Mouse (Mus musculus) gastrocnemius, adult 8-10 months (tissue): Measurements from ENCODE around the gene Ppp2ca. TPM values are rescaled to one million over a fixed set of nuclear protein-coding genes. Genes with fewer than 3 reads are reported as not detected.

Experiments
- DNase-seq, 2 experiments: peaks; one replicate each; pipeline ENCODE4 v3.0.0; 2022; ENCODE audit warnings: low spot score in 2 of 2
- total RNA-seq, 4 experiments: library from RNA; stranded (reverse); gene quantifications; 2 replicates each; pipeline ENCODE4 v1.2.4; 2022

The Ppp2ca gene
- 10 to 100 TPM; 38.1 to 44.0 (median 41.0) TPM for total RNA-seq

DNA sequence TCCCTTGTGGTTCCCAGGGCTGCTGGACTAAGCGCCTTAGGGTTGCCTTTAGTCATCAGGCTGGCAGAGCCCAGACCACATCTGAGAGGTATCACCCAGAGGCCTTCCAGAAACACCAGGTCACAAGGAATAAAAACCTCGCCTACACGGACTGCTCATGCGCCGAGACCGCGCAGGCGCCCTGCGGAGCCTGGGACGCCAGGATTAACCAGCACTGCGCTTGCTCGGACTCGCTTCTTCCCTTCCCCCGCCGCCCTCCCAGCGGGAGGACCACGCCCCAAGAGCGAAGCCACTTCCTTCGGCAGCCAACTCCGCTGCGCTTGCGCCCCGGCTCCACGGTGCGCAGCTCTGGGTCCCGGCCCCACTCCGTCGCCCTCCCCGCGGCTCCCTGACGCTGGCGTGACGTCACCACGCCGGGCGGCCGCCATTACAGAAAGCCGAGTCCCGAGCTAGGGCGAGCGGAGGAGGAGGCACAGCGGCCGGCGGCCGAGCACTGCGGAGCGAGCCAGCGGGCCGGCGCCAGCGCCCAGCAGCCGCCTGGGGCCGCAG lies at the start of gene Ppp2ca:
Ppp2ca (plus strand) TSS at position 284 of the 549 bp plus-strand sequence.
- peak; percentile 97 to 98 for DNase-seq

GRCm38 (mm10) chr11:52053371-52053770 lies 45.1 kb upstream of the Ppp2ca start:
- no peak for DNase-seq

- no peak for DNase-seq
Observed at GRCm38 (mm10) chr11:52054728-52055127, 43.8 kb upstream of the Ppp2ca start.

DNA sequence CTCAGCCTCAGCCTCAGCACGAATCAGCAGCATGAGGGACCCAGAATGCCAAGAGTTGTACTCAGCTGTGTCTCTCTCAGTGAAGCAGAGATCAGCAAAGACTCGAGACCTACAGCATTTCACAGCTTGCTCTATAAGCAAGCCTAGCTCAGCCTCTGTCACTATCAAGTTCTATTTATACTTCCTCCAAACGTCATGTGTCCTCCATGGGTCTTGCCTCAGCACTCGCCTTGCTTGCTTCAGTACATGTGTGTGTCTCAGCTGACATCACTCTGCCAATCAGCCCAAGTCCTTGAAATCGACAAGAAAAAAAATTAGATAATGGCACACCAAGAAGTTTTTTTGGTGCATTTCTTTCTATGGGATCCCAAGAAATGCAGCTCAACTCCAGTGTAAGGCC lies 42.3 kb upstream of the Ppp2ca start:
- no peak for DNase-seq

DNA sequence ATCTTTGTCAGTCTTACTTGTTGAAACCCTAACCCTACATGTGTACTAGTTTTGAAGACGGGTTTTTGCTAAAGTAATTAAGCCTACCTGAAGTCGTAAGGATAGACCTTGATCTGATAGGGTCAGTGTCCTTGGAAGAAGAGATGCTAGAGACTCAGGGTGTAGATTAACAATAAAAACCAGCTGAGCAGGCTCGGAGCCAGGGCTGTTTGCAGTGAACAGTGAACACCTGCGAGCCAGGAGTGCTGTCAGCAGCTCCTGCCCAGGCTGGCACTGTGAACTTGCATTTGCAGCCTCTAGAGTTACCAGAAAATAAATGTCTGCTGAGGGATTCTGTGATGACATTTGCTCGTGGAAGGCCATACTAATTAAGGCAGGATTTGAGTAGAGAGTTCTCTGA lies 39.5 kb upstream of the Ppp2ca start:
- DNase-seq: no peak

GRCm38 (mm10) chr11:52060315-52060714 lies 38.2 kb upstream of the Ppp2ca start:
- DNase-seq: no peak

DNA sequence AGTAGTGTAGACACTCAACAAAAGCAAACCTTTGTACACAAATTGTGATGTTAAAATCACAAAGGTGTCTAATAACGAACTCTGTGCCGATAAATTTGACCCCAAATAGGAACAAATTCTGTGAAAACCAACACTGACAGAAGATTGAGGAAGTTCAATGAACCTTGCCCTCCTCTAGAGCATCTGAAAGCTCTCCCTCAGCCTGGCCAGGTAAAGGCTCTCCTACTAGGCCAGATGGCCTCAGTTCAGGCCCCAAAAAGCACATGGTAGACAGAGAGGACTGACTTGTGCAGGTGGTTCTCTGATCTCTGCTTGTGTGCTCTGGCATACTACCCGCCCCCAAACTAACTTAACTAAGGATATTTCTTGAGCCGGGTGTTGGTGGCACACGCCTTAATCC lies 36.1 kb upstream of the Ppp2ca start:
- DNase-seq: no peak

DNA sequence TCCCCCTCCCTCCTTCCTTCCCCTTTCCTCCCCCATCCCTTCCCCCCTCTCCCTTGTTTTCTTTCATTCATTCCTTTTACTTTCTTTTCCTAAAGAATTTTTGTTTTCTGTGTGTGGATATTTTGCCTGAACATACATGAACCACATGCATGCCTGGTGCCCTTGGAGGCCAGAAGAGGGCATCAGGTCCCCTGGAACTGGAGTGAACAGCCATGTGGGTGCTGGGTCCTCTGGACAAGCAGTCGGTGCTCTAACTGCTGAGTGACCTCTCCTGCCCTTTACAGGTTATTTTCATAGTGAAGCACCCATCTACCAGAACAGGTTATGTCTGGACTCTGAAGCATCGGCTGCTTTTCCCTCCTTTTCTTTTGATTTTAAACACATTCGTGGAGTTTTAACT lies 34.1 kb upstream of the Ppp2ca start:
- DNase-seq: no peak

GRCm38 (mm10) chr11:52065841-52066240 lies 32.6 kb upstream of the Ppp2ca start:
- no peak for DNase-seq

- DNase-seq: no peak
Observed at GRCm38 (mm10) chr11:52071768-52072167, 26.7 kb upstream of the Ppp2ca start.

- no peak for DNase-seq
Observed at GRCm38 (mm10) chr11:52073528-52074170, 24.8 kb upstream of the Ppp2ca start.

DNA sequence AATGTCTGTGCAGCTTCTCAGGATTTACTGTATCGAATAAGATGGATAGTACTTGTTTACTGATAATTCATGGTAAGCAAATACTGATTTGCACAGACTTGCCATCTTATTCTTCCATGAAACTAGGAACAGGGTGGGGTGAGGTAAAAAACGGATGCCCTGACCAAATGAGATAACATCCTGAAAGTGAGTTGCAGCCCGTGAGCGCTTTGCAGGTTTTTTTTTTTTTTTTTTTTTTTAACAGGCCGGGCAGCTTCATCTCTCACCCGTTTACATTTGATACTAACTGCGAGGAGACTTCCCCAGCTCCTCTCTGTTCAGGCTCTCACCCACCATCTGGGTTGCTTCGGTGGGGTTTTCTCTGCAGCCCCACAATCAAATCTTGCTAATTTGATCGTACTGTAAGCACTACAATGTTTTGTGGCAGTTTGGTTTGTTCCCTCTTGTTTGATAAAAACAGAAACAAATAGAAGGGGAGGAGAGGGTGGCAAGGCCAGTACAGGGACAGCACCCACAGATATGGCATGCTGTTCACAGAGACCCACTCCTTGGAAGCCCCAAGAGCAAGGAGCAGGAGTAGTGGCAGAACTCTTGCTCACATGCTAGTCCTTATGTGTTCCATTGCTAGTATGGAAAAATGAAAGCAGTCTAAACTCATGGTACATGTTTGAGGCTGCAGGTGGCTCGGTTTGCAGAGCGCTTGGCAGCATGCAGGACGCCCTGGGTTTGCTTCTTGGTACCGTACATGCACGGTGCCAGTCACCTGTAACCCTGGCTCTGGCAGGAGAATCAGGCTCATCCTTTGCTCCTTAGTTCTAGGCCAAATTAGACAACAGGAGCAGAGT lies 23.6 kb upstream of the Ppp2ca start:
- DNase-seq: no peak

- DNase-seq: no peak
Observed at GRCm38 (mm10) chr11:52075794-52076633, 22.5 kb upstream of the Ppp2ca start.

- no peak for DNase-seq
Observed at GRCm38 (mm10) chr11:52076742-52077352, 21.6 kb upstream of the Ppp2ca start.

- DNase-seq: no peak
Observed at GRCm38 (mm10) chr11:52077939-52078338, 20.5 kb upstream of the Ppp2ca start.

GRCm38 (mm10) chr11:52079978-52080377 lies 18.5 kb upstream of the Ppp2ca start:
- no peak for DNase-seq

GRCm38 (mm10) chr11:52080656-52081055 lies 17.8 kb upstream of the Ppp2ca start:
- DNase-seq: no peak

- no peak for DNase-seq
Observed at GRCm38 (mm10) chr11:52085857-52086203, 12.7 kb upstream of the Ppp2ca start.

GRCm38 (mm10) chr11:52086204-52086864 lies 12.1 kb upstream of the Ppp2ca start:
- no peak for DNase-seq

DNA sequence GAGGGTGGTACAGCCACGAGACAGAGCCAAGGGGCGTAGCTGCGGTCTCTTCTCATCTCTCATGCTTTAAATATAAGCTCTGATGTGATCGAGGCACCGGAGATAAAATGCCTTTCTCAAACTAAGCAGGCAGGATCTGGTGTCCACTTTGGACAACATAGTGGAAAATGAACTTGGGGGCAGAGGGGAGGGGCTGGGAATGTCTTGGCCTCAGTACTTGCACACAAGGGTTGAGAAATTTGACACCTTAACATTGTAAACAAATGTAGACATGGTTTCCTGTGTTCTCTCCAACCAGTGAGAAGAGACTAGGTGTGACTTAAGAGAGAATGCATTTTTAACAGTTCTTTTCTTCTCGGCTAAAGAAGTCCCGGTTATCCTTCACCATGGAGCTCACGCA lies 9.2 kb upstream of the Ppp2ca start:
- DNase-seq: no peak

GRCm38 (mm10) chr11:52091261-52091660 lies 7.2 kb upstream of the Ppp2ca start:
- DNase-seq: no peak
